Mouse (Mus musculus): Measurements from ENCODE around the gene Myh6. TPM values are rescaled to one million over a fixed set of nuclear protein-coding genes. Genes with fewer than 3 reads are reported as not detected.
"Not testable (repeated sequence)": the region's sequence is repeated elsewhere in the genome, so short reads cannot be mapped to it uniquely, and the experiment has no call there.

Gene Myh6
- polyA plus RNA-seq, 1 experiment from 2014 or later, result 2.3 TPM

DNA sequence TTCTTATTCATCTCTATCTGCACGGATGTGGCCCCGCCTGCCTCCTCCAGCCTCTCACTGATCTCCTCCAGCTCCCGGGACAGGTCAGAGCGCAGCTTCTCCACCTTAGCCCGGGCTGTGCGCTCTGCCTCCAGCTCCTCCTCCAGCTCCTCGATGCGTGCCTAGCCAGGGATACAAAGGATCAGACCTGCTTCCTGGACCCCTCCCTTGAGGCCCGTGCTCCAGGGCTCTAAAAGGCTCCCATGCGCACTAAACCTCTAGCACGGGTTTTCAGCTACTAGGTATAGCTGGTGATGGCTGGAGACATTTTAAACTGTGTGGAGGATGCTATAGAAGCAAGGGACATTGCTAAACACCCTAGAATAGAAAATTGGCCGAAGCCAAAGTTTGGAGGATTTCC, 16.2 kb downstream of the Myh6 start:
- Histone ChIP-seq H3K27me3 (no peaks in the 10 kb centered on the region), H3K36me3 (no peaks in the 10 kb centered on the region), H3K4me3 (no peak overlapping the region), H3K27ac (replicated peaks) (no peak overlapping the region), H3K4me2 (no peak overlapping the region), H3K9me3 (no peaks in the 10 kb centered on the region), H3K4me1 (replicated peaks) (no peaks in the 10 kb centered on the region), H3K9ac (no peak overlapping the region)
- ATAC-seq (ENCODE audit: low read depth), result no peak
- 64% methylated on average over 12 of the region's 12 CpGs for WGBS

DNA sequence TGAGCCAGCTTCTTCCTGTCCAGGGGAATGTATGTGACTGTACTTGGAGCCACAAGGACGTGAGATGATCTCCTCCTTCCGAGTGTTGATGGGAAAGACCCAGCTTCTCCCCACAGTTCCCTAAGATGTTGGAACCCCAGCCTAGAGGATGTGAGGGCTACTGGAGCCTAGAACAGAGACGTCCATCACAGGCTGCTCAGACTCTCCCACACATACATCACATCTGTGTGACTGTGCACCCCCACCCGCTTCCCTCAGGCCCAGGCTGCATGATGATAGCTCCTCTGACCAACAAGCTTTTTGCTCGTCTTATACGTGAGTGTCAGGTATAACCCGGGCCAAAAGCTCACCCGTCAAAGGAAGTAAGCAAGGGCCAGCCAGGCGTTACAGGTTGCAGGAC, 17.9 kb downstream of the Myh6 start:
- no peak overlapping the region for H3K4me2 ChIP-seq
- no peak overlapping the region for H3K4me3 ChIP-seq
- H3K9me3 ChIP-seq, result no peaks in the 10 kb centered on the region
- no peak overlapping the region for H3K9ac ChIP-seq
- no peak for ATAC-seq (ENCODE audit: low read depth)
- H3K27ac ChIP-seq (replicated peaks), result no peak overlapping the region
- WGBS, result 89% methylated on average over 9 of the region's 9 CpGs
- no peaks in the 10 kb centered on the region for H3K27me3 ChIP-seq
- no peaks in the 10 kb centered on the region for H3K4me1 ChIP-seq (replicated peaks)
- no peaks in the 10 kb centered on the region for H3K36me3 ChIP-seq

DNA sequence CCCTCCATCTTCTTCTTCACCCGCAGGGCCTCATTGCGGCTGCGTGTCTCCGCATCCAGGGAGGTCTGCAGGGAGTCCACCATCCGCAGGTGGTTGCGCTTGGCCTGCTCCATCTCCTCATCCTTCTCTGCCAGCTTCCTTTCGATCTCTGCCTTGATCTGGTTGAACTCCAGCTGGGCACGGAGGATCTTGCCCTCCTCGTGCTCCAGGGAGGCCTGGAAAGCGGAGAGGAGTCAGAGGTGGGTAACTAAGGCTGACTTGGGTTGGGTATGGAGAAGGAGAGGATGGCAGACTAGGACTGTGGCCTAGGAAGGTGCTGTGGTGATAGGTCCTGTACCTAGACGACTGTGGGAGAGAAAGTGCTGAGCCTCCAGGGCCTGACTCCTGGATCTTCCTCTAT, 19.7 kb downstream of the Myh6 start:
- H3K9ac ChIP-seq; H3K4me1 ChIP-seq (replicated peaks); H3K4me3 ChIP-seq; H3K27ac ChIP-seq (replicated peaks); H3K9me3 ChIP-seq; H3K36me3 ChIP-seq; H3K4me2 ChIP-seq; ATAC-seq (ENCODE audit: low read depth); H3K27me3 ChIP-seq: not testable (repeated sequence)
- WGBS, result 90% methylated on average over 11 of the region's 11 CpGs

DNA sequence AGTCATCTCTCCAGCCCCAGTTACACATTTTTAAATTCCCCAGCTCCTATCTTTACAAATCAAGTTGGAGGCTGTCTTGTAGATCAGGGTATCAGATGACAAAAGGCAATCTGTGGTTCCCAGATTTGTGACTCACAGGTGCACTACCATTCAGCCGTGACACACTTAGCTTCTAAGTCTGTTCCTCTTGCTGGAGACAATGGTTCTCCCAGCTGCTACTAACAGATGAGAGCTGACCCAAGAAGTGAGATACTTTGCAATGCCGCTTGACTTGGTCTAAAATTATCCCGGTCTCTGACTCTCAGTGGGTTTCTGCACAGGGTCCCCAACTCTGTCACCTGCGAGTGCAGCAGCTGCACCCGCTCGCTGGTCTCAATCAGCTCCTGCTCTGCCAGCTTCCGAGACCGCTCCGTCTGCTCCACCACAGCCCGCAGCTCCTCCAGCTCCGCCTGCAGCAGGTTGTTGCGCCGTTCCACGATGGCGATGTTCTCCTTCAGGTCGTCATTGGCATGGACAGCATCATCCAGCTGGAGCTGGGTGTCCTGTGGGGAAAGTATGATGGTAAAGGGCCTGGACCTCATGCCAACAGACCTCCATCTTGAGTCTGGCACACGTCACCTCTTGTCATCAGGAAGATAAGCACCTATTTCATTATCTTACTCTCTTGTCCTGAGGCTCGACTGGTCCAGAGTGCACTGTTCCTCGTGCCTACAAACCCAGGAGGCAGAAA, 20.6 kb downstream of the Myh6 start:
- Histone ChIP-seq H3K4me1 (replicated peaks) (no peaks in the 10 kb centered on the region), H3K36me3 (no peaks in the 10 kb centered on the region), H3K27ac (replicated peaks) (no peak overlapping the region), H3K9me3 (no peaks in the 10 kb centered on the region), H3K4me2 (no peak overlapping the region), H3K9ac (no peak overlapping the region), H3K4me3 (no peak overlapping the region), H3K27me3 (no peaks in the 10 kb centered on the region)
- 87% methylated on average over 19 of the region's 19 CpGs for WGBS
- ATAC-seq (ENCODE audit: low read depth), result no peak

DNA sequence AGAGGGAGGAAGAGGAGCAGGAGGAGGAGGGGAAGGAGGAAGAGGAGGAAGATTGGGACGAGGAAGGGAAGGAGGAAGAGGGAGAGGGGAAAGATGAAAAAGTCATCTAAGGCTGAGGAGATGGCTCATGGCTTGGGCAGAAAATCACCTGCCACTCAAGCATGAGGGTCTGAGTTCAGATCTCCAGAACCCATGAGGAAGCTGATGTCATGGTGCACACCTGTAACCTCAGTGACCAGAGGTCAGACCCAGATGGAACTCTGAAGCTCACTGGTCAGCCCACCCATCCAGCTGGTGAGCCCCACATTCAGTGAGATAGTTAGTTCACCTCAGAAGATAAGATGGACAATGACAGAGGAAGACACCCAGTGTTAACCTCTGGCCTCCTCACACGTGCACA, 21.8 kb downstream of the Myh6 start:
- Histone ChIP-seq H3K27ac (replicated peaks) (no peak overlapping the region), H3K9ac (no peak overlapping the region), H3K4me2 (no peak overlapping the region), H3K36me3 (no peaks in the 10 kb centered on the region), H3K4me1 (replicated peaks) (no peaks in the 10 kb centered on the region), H3K4me3 (no peak overlapping the region), H3K27me3 (no peaks in the 10 kb centered on the region), H3K9me3 (no peaks in the 10 kb centered on the region)
- 76% methylated on average over 2 of the region's 2 CpGs for WGBS
- ATAC-seq (ENCODE audit: low read depth), result no peak

- ATAC-seq (ENCODE audit: low read depth), result no peak
- Histone ChIP-seq H3K4me3 (no peak overlapping the region), H3K4me2 (no peak overlapping the region), H3K36me3 (no peaks in the 10 kb centered on the region), H3K9ac (no peak overlapping the region), H3K9me3 (no peaks in the 10 kb centered on the region), H3K27ac (replicated peaks) (no peak overlapping the region), H3K27me3 (no peaks in the 10 kb centered on the region), H3K4me1 (replicated peaks) (no peaks in the 10 kb centered on the region)
- 93% methylated on average over 7 of the region's 7 CpGs for WGBS
Measured at GRCm38 (mm10) chr14:54943971-54944370, 22.8 kb downstream of the Myh6 start.

DNA sequence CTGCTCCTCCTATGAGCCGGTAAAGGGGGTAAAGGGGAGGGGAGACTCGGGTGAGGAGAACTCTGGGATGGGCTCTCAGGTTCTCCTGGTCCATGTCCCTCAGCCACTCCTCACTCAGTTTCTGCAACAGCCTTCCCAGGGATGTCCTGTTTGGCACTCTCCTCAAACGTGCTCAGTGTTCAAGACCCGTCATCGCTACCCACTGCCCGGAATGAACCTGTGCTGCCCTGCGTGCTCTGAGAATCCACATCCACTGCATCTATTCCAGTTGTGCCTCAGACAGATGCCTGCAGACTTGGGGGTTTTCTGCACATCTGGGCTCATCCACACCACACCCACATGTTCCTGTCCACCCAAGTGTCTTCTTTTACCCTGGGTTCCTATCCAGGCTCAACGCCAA, 24.2 kb downstream of the Myh6 start:
- H3K4me3 ChIP-seq, result no peak overlapping the region
- H3K4me2 ChIP-seq, result no peak overlapping the region
- no peak overlapping the region for H3K27ac ChIP-seq (replicated peaks)
- WGBS, result 90% methylated on average over 8 of the region's 8 CpGs
- no peaks in the 10 kb centered on the region for H3K36me3 ChIP-seq
- no peaks in the 10 kb centered on the region for H3K27me3 ChIP-seq
- H3K9me3 ChIP-seq, result no peaks in the 10 kb centered on the region
- ATAC-seq (ENCODE audit: low read depth), result no peak
- H3K9ac ChIP-seq, result no peak overlapping the region
- no peaks in the 10 kb centered on the region for H3K4me1 ChIP-seq (replicated peaks)

GRCm38 (mm10) chr14:54941024-54941978, 25.4 kb downstream of the Myh6 start:
- Histone ChIP-seq H3K4me3 (no peak overlapping the region), H3K27me3 (no peaks in the 10 kb centered on the region), H3K9me3 (no peaks in the 10 kb centered on the region), H3K4me2 (no peak overlapping the region), H3K27ac (replicated peaks) (no peak overlapping the region), H3K4me1 (replicated peaks) (peaks cover 6% of the 10 kb centered on the region), H3K9ac (no peak overlapping the region), H3K36me3 (no peaks in the 10 kb centered on the region)
- no peak for ATAC-seq (ENCODE audit: low read depth)
- 62% methylated on average over 13 of the region's 13 CpGs for WGBS

- Histone ChIP-seq H3K9ac (no peak overlapping the region), H3K9me3 (no peaks in the 10 kb centered on the region), H3K4me2 (no peak overlapping the region), H3K27me3 (no peaks in the 10 kb centered on the region), H3K4me1 (replicated peaks) (peaks cover 17% of the 10 kb centered on the region), H3K4me3 (no peak overlapping the region), H3K27ac (replicated peaks) (no peak overlapping the region), H3K36me3 (no peaks in the 10 kb centered on the region)
- 82% methylated on average over 3 of the region's 3 CpGs for WGBS
- no peak for ATAC-seq (ENCODE audit: low read depth)
Measured at GRCm38 (mm10) chr14:54940176-54940530, 26.6 kb downstream of the Myh6 start.

DNA sequence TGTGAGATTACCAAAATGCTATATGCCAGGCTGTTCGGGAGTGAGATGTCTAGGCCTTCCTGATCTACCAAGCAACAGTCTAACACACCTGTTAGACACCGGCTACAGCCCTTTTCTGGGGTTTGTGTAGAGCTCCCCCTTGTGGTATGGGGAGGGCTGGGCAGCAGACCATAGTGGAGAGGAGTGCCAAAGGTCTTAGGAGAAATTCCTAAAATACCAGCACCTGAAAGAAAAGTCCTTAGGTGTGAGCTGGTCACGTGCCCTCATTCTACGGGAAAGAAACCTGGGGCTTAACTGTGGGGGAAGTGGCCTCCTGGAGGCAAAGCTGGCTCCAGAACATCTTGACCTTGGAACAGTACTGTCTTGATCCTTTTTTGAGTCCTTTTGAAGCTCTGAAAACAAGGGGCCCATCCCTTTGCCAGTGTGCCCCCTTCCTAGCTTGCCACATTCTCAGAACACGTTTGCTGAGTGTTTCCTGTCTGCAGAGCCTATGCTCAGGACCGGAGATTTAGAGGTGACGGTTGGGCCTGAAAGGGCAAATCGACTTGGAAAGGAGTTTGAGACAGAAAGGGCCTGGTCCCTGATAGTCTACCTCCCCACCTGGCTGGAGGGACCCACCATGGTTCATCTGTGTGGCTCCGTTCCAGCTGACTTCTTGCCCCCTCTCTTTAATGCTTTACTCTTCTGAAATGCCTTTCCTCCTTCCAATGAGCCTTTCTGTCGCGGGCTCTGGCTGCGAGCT, 27.1 kb downstream of the Myh6 start:
- Histone ChIP-seq H3K36me3 (no peaks in the 10 kb centered on the region), H3K4me3 (no peak overlapping the region), H3K4me2 (no peak overlapping the region), H3K9me3 (no peaks in the 10 kb centered on the region), H3K4me1 (replicated peaks) (peaks cover 17% of the 10 kb centered on the region), H3K27me3 (no peaks in the 10 kb centered on the region), H3K9ac (no peak overlapping the region), H3K27ac (replicated peaks) (no peak overlapping the region)
- WGBS, result 50% methylated on average over 12 of the region's 12 CpGs
- no peak for ATAC-seq (ENCODE audit: low read depth)

DNA sequence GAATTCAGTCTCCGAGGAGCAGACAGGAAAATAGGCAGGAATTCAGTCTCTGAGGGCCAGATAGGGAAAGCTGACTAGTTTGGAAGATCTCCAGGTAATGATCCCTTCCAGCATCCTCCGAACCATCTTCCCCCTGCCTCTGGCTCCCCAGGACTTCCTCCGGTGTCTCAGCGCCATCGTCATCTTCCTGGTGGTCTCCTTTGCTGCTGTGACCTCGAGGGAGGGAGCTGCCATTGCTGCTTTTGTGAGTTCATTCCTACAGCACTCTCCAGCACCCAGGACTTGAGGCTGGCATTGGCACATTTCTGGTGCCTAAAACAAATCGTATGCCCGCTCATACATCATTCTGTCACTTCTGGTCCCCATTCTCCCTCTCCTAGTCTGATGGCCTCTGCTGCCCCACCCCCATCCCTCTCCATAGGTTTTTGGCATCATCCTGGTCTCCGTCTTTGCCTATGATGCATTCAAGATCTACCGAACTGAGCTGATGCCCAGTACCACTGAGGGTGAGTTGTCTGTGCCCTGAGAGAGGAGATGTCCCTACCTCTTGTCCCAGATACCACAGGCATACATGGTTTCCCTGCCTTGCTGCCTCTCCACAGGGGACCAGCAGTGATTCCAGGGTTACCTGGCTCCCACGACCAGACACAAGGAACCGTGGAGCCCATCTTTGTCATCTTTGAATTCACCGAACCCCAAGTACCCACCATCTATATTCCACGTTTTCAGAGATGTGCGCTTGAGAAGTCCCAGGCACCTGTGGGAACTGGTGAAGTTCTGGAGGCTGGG, 28.1 kb downstream of the Myh6 start:
- no peaks in the 10 kb centered on the region for H3K36me3 ChIP-seq
- no peak overlapping the region for H3K9ac ChIP-seq
- H3K4me1 ChIP-seq (replicated peaks), result peaks cover 17% of the 10 kb centered on the region
- H3K27me3 ChIP-seq, result no peaks in the 10 kb centered on the region
- no peak overlapping the region for H3K27ac ChIP-seq (replicated peaks)
- no peaks in the 10 kb centered on the region for H3K9me3 ChIP-seq
- 80% methylated on average over 15 of the region's 15 CpGs for WGBS
- no peak overlapping the region for H3K4me3 ChIP-seq
- no peak for ATAC-seq (ENCODE audit: low read depth)
- no peak overlapping the region for H3K4me2 ChIP-seq

Data from neural tube, embryonic 13.5 days (tissue).